Mouse (Mus musculus): ENCODE data around the gene Hdac7. TPM values are rescaled to one million over a fixed set of nuclear protein-coding genes. Genes with fewer than 3 reads are reported as not detected.

Hdac7 gene
- total RNA-seq, 1 experiment from 2014 or later: 6.5 TPM

DNA sequence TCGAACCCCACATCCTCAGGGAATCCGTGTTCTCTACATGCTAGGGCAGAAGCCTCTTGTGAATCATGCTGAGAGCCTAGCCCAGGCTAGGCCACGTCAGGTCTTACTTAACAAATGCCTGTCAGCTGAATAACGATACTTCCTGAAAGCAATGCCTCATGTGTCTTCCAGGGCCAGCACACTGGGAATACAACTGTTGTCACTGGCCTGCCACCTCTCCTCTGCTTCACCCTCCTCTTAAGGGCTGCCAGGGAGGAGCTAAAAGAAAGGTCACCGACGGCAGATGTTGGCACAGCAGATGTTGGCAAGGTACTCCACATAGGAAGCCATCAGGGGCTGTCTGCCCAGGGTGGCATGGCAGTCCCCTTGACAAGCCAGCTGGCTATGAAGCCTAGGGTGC, 20.3 kb downstream of the Hdac7 start:
- 0 out of 2 replicates have a peak, but pooled peaks have one; percentile 5 for ATAC-seq (replicated peaks; ENCODE audit: insufficient number of reproducible peaks, low FRiP score, low TSS enrichment, poor library complexity, severe bottlenecking)

DNA sequence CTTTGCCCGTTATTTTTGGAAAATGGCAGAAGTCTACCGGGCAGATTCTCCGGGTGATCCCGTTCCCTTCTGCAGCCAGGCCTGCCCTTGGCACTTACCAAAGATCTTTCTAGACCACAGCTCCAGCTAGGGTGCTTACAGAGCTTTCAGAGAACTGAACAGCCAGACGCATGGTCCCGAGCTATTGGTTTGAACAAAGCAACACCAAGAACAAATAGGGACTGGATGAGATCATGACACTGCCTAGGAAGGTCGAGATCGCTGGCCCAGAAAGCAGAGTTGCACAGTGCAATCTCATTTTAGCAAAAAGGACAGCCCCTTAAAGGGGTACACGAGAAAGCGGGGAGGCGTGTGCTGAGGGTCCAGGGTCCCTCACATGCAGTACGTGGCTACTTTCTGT, 20.8 kb downstream of the Hdac7 start:
- ATAC-seq (replicated peaks; ENCODE audit: insufficient number of reproducible peaks, low FRiP score, low TSS enrichment, poor library complexity, severe bottlenecking): no peak

DNA sequence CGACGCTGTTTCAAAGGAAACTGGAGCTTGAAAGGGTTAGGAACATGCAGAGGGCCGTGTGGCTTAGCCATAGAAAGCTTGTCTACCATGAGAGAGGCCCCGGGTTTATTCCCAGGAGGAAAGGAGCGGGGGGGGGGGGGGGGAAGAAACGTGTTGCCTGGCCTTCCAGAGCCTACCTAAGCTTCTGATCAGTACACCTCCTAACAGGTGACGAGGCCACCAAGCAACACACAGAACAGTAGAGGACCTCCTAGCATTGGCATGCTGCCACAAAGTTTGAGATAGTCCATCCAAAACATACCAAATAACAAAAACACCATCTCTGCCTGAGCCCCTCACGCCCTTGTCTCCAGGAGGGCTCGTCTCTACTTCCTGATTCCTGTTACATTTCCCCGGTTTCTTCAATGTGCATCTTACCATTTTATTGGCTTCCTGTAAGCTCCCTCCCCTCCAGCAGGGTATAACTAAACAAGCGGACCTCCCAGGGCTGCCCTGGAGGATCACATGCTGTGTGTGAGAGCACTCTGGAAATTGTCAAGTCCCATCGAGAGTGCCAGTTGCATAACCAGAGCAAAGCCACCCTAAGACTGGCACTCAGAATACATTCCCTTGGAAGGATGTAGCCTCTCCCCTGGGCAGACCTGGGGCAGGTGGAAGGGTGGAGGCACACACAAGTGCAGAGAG, 21.6 kb downstream of the Hdac7 start:
- ATAC-seq (replicated peaks; ENCODE audit: insufficient number of reproducible peaks, low FRiP score, low TSS enrichment, poor library complexity, severe bottlenecking): no peak

DNA sequence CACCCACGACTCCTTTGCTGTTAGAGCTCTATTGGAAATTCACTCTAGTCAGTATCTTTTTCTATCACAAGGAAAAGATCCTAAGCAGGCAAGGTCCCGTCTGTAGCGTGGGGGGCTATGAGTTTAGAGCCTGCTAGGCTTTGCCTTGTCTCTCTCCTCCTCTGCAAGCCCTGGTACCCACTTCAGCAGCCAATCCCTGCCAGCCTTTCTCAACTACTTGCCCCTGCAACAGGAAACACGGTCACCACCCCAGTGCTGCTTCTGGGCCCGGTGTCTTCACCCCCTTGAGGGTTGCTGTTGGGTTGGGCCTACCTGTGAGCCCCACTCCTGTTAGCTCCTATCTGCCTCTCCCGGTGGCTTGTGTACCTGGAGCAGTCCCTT, 22.3 kb downstream of the Hdac7 start:
- ATAC-seq (replicated peaks; ENCODE audit: insufficient number of reproducible peaks, low FRiP score, low TSS enrichment, poor library complexity, severe bottlenecking): no peak

DNA sequence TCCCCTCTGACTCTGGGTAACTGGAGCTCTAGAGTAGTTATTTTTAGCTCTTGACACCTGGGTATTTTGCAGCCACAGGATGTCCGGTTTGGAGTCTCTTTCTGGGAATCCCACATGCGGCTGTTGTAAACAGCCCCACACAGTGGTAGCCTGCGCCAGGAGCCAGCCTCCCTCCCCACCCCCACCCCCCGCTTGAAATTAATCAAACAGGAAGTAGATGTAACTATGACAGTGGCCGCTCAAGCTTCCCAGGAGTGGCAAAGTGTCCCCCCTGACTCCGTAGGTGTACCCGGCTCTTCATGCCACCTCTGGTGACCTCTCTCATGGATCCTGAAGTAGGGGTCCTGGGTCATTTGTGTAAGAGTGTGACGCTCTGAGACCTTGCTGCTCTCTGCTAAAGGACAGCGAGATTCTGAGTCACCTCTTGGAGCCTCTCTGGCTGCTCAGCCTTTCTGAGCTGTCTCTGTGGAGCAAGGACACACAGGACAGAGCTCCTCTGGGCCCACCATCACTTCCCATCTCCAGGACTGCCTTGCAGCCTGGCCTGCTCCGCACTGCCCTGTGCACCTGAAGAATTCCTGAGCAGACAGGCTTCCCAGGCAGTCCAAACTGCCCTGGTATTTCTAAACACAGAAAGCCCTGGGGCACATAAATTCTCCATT, 22.9 kb downstream of the Hdac7 start:
- no peak for ATAC-seq (replicated peaks; ENCODE audit: insufficient number of reproducible peaks, low FRiP score, low TSS enrichment, poor library complexity, severe bottlenecking)

DNA sequence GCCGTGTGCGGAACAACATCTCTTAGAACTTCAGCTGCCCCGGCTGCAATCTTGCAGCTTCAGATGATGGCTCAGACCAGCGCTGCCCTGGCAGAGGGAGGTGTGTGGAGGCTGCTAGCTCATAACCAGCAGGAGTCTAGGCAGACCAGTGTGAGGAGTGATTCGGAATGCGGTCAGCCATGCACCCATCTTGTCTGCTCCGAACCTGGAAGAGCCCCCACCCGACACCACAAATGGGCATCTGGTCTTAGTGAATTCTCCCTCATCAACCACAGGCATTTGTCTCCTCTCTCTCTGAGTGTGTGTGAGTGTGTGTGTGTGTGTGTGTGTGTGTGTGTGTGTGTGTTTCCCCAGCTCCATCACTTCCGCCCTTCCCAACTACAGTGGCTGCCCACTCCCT, 24.4 kb downstream of the Hdac7 start:
- no peak for ATAC-seq (replicated peaks; ENCODE audit: insufficient number of reproducible peaks, low FRiP score, low TSS enrichment, poor library complexity, severe bottlenecking)

DNA sequence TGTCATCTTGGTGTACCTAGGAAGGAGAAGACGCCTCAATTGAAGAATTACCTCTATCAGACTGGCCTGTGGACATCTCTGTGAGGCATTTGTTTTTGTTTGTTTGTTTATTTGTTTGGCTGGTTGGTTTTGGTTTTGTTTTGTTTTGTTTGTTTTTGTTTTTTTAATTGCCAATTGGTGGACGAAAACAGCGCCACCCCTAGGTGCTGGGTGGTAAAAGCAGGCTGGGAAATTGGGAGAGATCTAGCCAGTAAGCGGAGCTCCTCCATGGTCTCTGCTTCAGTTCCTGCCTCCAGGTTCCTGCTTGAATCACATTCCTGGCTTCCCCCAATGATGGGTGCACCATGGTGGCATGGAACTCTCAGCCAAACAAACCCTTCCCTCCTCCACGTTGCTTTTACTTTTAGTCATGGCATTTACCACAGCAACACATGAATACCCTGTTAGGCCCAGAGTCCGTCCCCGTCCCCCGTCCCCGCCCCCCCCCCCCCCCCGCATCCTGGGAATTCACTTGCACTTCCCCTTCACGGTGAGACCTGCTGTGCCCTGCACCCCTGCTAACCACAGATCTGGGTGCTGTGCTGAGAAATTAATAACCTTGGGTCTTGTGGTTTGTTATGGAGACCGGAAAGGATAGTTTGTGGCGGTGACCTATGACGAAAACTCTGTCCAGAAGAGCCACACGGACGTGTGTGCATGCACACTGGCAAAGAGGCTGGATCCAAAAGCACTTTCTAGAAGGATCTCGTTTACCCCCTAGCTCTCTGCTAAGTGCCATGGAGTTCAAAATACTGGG, 27.9 kb downstream of the Hdac7 start:
- no peak for ATAC-seq (replicated peaks; ENCODE audit: insufficient number of reproducible peaks, low FRiP score, low TSS enrichment, poor library complexity, severe bottlenecking)

DNA sequence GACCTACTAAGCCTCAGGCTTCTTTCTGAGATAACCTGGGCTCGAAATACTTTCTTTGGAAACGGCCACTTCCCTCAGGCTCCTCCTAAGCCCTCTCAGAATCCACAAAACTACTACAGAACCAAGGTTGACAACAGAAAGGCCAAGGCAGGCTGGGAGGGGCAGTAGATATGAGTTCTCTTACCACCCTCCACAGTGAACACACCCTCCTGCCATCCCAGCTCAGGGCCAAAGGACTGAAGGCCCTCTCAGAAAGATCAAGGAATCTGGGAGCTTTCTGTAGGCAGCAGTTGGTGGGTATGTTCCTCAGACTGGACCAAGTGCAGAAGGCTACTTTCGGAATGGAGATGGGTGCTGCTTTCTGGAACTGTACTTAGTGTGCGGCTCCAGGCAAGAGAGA, 29.0 kb downstream of the Hdac7 start:
- ATAC-seq (replicated peaks; ENCODE audit: insufficient number of reproducible peaks, low FRiP score, low TSS enrichment, poor library complexity, severe bottlenecking): no peak

DNA sequence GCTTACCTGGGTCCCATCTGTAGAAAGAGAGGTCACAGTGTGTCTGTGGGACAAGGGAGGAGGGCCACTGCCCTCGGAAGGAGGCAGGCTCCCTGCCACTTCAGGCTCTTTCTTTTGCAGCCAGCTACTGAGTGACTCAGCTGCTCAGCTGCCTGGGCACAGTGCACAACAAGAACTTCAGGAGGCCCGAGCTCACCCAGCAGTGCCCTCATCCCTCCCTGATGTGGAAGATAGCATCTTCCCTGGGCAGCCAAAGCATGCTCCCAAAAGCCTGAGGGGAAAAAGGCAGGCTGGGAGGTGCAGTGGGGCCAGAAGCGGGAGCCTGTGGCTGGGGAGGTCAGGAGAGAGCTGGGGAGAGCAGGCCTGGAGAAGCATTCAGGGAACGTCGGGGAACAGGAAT, 29.6 kb downstream of the Hdac7 start:
- ATAC-seq (replicated peaks; ENCODE audit: insufficient number of reproducible peaks, low FRiP score, low TSS enrichment, poor library complexity, severe bottlenecking): no peak

DNA sequence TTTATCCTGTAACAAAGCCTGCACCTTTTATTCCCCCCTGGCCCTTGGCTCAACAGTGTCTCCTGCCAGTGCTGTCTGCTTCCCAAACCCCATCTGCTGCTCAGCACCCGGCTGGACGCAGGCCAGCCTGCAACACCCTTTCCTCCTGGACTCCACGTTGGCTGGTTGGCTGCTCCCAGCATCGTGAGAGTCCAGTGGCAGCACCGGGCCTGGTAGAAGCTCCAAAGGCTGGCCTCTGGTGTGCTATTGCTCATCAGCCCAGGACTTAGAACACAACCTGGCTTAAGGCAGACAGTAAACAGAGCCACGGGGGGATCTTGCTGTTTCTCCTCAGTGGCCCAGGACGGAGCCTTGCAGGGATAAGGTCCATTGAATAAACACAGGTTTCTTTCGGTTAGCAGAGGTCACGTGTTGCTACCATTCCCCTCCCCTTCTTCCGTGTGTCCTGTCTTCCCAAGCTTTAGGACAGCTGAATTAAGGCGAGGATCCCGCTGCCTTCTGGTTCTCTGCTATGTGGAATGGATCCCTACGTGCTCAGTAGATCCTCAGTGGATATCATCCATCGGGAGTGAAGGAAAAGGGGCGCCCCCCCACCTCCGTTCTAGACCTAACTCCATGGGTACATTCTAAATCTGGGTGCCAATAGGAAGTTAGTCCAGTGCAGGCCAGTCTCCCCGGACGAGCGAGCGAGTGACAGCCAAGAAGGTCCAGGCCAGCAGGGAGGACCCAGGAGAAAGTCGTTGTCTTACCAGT, 30.7 kb downstream of the Hdac7 start:
- no peak for ATAC-seq (replicated peaks; ENCODE audit: insufficient number of reproducible peaks, low FRiP score, low TSS enrichment, poor library complexity, severe bottlenecking)

DNA sequence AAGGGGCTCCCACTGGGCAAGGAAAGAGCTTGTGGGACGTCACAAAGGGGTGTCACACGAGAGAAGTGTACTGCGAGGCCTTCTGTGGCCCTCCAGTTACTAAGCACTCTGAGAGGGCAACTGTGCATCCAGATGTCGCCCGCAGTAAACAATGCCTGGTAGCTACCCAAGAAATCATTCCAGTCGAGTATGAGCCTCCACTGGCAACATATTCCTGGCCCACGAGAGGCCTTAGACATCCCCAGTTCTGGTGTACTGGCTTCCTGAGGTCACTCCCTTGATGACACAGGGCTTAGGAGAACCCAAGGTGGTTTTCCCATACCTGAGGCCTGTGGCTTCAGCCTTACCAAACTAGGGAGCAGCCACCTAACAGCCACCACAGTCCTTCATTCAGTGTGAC, 31.4 kb downstream of the Hdac7 start:
- no peak for ATAC-seq (replicated peaks; ENCODE audit: insufficient number of reproducible peaks, low FRiP score, low TSS enrichment, poor library complexity, severe bottlenecking)

DNA sequence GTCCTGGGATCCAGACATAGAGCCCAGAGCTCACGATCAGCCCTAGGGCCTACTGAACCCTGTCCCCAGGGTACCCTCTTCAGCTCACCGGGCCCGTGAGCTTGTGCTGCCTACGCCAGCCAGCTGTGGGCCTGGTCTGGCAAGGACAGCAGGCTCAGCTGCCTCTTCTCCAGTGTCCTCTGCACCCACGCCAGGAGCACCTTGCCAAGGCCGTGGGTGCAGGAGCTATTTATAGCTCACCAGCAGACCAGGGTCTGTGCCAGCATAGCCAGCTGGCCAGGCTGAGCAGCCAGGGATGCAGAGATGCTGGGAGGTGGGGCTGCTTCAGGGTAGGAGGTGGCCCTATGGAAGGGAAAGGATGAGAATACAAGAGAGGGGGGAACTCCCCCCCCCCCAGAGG, 32.2 kb downstream of the Hdac7 start:
- ATAC-seq (replicated peaks; ENCODE audit: insufficient number of reproducible peaks, low FRiP score, low TSS enrichment, poor library complexity, severe bottlenecking): no peak

DNA sequence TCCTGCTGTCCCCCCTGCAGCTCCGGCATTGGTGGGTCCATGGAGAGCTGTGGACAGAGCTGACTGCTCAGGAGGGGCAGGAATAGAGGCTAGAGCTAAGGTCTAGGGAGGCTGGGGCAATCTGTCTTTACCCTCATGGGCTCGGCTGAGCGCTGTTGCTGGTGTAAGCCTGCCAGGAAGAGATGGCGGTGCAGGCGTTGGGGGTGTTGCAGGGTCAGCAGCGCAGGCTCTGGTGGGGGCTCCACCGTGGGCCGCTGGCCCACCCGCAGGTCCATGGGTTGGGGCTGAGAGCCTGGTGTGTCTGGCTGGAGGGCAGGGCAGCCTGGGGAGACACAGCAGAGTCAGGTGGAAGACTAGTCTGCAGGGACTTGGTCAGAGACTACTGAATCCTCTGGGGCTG, 33.0 kb downstream of the Hdac7 start:
- no peak for ATAC-seq (replicated peaks; ENCODE audit: insufficient number of reproducible peaks, low FRiP score, low TSS enrichment, poor library complexity, severe bottlenecking)

DNA sequence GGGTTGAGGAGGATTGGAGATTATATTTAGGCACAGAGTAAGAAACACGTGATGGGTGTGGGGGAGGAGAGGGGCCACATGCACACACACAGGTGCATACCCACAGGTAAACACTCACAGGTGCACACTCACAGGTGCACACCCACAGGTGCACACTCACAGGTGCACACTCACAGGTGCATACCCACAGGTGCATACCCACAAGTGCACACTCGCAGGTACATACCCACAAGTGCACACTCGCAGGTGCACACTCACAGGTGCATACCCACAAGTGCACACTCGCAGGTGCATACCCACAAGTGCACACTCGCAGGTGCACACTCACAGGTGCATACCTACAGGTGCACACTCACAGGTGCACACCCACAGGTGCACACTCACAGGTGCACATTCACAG, 33.9 kb downstream of the Hdac7 start:
- no peak for ATAC-seq (replicated peaks; ENCODE audit: insufficient number of reproducible peaks, low FRiP score, low TSS enrichment, poor library complexity, severe bottlenecking)

DNA sequence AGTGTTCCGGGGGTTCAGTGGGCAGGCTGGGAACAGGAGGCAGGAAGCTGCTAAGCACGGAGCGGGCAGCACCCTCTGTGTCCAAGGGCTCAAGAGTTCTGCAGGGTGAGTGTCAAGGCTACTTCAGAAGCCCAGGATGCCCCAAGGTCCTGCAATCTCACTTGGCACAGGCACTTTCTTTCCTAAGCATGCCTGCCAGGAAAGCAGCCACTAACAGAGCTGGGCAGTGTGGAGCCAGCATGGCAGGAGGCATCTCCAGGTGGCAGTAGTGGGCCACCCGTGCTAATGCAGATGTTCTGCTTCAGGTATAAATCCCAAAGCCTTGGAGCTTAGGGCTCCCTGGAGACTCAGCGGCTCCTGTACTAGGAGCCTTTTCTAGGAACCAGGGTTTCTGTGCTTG, 34.4 kb downstream of the Hdac7 start:
- ATAC-seq (replicated peaks; ENCODE audit: insufficient number of reproducible peaks, low FRiP score, low TSS enrichment, poor library complexity, severe bottlenecking): no peak

DNA sequence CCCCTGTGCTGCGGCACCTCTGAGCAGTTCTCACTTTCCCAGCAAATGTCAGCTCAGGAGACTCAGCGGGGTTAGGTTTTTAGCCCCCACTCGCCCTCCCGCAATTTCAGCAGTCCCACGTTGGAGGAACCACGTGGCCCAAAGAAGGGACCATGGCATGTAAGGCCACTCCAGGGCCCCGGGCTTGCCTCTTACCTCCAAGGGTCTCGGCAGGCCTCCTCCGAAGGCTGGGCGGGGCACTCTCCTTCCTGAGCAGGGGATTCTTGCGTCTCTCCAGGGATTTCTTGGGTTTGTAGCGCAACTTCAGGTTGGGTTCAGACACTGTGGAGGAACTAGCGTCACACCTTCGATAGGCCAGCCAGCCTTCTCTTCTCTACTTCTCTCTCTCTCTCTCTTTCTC, 35.1 kb downstream of the Hdac7 start:
- ATAC-seq (replicated peaks; ENCODE audit: insufficient number of reproducible peaks, low FRiP score, low TSS enrichment, poor library complexity, severe bottlenecking): no peak

DNA sequence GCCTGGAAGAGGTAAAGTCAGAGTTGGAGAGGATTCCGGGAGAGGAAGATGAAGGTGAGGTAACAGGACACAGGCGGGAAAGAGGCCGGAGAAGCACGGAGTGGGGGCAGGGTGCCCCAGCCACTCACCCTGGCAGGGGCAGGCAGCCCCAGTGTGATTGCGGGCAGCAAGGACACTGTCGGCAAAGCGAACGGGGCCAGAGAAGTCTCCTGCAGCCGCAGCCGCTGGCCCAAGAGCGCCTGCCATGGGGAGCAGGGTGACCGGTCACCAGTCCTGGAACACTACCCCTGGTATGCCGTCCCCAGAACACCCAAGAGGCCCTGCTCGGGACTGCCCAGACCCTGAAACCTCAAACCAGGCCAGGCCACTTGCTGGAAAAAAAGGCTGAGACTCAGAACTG, 35.8 kb downstream of the Hdac7 start:
- no peak for ATAC-seq (replicated peaks; ENCODE audit: insufficient number of reproducible peaks, low FRiP score, low TSS enrichment, poor library complexity, severe bottlenecking)

DNA sequence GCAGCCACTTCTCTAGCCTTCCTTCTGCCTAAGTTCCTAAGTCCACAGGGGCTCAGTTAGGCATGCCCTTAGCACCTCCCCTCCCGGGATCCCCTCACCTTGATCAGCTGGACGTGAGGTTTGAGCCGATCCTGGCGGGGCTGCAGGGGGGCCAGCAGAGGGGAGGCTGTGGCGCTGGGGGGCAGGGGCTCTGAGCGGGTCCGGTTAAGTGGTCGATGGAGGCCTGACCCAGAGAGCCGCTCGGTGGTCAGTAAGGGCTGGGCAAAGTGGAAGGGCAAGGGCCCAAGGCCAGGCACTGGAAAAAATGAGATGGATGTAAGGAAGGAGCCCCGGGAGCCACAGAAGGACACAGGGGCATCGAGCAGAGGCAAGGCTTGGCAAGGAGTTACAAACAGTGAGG, 36.4 kb downstream of the Hdac7 start:
- ATAC-seq (replicated peaks; ENCODE audit: insufficient number of reproducible peaks, low FRiP score, low TSS enrichment, poor library complexity, severe bottlenecking): no peak

DNA sequence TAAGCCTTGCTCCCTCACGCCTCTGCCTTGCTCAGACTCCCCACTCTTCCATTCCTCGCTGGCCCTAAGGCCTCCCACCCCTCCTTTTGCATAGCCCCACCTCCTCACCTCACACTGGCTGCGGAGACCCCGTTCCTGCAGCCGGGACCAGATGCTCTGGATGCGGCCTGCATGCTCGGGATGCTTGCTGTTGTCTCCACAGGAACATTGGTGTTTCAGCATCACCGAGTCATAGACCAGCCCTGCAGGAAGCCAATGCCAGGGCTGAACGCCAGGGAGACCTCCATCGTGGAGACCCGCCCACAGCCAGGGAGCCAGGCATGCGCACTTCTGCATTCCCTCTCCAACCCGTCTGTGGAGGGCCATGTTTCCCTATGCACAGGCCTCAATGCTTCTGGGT, 41.7 kb downstream of the Hdac7 start:
- ATAC-seq (replicated peaks; ENCODE audit: insufficient number of reproducible peaks, low FRiP score, low TSS enrichment, poor library complexity, severe bottlenecking): no peak
